Mouse (Mus musculus): Measurements from ENCODE around the gene Vmn2r49. TPM values are rescaled to one million over a fixed set of nuclear protein-coding genes. Genes with fewer than 3 reads are reported as not detected.

The Vmn2r49 gene
- polyA plus RNA-seq (2017; shearing (Covaris generic)), result not detected

DNA sequence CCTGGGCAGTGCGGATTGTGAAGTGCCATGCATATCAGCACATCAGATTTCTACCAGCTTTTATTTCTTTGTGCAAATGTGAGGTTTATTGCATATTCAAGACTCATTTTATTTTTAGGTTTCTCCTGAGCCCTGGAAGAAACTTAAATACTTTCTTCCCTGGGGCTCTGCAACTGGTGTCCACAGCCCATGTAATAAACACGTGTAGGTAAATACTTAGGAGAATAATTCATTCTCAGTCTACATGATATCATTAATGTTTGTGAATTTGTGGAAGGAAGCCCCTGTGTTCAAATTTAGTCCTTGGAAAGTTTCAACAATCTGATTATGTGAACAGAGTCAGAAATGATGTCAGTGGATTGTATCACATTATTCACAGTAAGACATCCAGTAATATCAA lies at the start of gene Vmn2r49:
TSS of gene Vmn2r49 (minus strand) at position 101 of the 400 bp plus-strand sequence.

DNA sequence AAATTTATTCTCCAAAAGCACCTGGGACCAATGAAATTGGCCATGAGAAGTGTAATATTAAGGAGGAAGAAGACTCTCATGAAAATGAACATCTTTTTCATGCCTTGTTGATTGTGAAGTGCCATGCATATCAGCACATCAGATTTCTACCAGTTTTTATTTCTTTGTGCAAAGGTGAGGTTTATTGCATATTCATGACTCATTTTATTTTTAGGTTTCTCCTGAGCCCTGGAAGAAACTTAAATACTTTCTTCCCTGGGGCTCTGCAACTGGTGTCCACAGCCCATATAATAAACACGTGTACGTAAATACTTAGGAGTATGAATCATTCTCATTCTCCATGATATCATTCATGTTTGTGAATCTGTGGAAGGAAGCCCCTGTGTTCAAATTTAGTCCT lies 38.6 kb downstream of the Vmn2r49 start, which contains the start of gene Vmn2r48:
TSS of gene Vmn2r48 (minus strand) at position 101 of the 400 bp plus-strand sequence.

Other genes with a start within 250 kb of the Vmn2r49 start
- gene Vmn2r46, start 221.7 kb downstream of the Vmn2r49 start, polyA plus RNA-seq (2017; shearing (Covaris generic)), result not detected
- gene Vmn2r47, start 150.9 kb downstream of the Vmn2r49 start, polyA plus RNA-seq (2017; shearing (Covaris generic)), result not detected
- 0.22 TPM for gene Vmn2r48, start 38.7 kb downstream of the Vmn2r49 start, polyA plus RNA-seq (2017; shearing (Covaris generic))
- 0.15 TPM for gene Vmn2r50, start 61.0 kb upstream of the Vmn2r49 start, polyA plus RNA-seq (2017; shearing (Covaris generic))
- gene Vmn2r51, start 113.5 kb upstream of the Vmn2r49 start, polyA plus RNA-seq (2017; shearing (Covaris generic)), result not detected
- 0.16 TPM for gene Vmn2r52, start 184.3 kb upstream of the Vmn2r49 start, polyA plus RNA-seq (2017; shearing (Covaris generic))